Comparison of ENCODE assay signal across 8 mouse cellular contexts in the genomic region with DNA sequence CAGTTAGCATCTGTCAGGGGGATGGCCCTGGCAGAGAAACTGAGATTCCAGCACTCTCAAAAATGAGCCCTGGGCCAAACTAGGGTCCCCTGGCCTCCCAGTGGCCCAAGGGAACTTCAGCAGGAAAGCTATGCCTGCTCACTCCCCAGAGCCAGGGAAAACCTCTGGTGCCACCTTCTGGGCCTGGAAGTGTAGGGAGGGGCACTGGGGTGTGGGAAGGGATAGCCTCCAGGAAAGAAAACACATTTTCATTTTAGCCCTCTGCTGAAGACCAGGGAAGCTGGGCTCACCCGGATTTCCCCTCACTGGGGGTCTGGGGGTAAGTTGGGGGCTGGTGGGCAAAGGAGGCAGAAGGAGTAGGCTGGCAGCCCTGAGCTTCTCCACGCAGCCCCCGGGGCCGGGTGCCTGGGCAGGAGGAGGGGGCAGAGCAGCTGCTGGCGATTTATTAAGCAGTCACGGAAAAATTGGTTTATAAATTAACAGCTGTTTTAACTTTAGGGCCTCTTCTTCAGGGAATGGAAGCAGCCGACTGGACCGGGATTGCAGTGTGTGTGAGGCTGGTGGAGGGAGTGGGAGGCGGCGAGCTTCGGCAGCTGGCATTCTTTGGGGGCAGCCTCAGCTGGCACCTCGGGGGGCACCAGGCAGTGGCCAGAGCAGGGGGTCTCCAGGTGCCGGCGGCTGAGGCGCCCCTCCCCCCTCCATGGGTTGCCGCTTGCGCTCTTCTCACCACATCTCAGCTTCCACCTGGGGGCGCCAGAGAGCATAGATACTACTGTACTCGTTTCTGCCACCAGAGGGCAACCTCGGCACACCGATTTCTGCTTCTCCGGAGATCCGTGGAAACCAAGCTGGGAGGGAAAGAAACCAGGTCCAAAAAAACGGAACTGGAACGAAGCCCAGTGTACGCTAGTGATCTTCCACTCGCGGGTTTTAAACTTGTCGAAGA. TPM values are rescaled to one million over a fixed set of nuclear protein-coding genes. Genes with fewer than 3 reads are reported as not detected.
DNase-seq lines count a peak whose midpoint lies in the region; ATAC-seq and TF ChIP-seq lines count a peak whose summit lies in the region.

No protein-coding gene starts in this region.

- peaks cover 3% of the 10 kb centered on the region; the same call in 1 of the 2 replicates for H3K4me1 ChIP-seq in cortical plate, adult 2 months (ENCODE audit: control insufficient read depth, insufficient read depth, low read length)

- peak; percentile 89 for DNase-seq in ZHBTc4 (ENCODE audit: low read depth, low spot score)
- peak; percentile 96 for DNase-seq in gastrocnemius, postnatal 10 days
- peak; percentile 94 for DNase-seq in induced T-regulatory cell, adult 2 months (ENCODE audit: low read depth)
- DNase-seq in left cerebral cortex, adult 9 months (ENCODE audit: low spot score in 2 of 2) = peak; percentile 78 to 99
- peak; percentile 94 to 96 for DNase-seq in right cerebral cortex, postnatal 10 days (ENCODE audit: low spot score in 2 of 2)
- DNase-seq in urinary bladder, postnatal 25 days (ENCODE audit: low spot score) = peak; percentile 95

- TF ChIP-seq POLR2A in cortical plate, adult 2 months (IDR thresholded peaks at IDR 0.05; ENCODE audit: extremely low read depth, insufficient read depth, low read length) = no peak

- peak; percentile 94 for ATAC-seq in megakaryocyte progenitor cell, adult 5-6 weeks (replicated peaks; ENCODE audit: poor library complexity)

- H3K27ac ChIP-seq in cortical plate, adult 2 months (ENCODE audit: insufficient read depth, low read length) = no peak overlapping the region

- peak overlapping the region; percentile 15 for H3K4me3 ChIP-seq in cortical plate, adult 2 months (ENCODE audit: insufficient read depth, low read length)

- peak; percentile 100 for TF ChIP-seq CTCF in cortical plate, adult 2 months (IDR thresholded peaks at IDR 0.05; ENCODE audit: extremely low read depth, insufficient read depth, low read length)

RNA-seq across cellular contexts. Expression of gene Ppp1r1b, which starts 5.9 kb away (rescaled TPM):
- polyA plus RNA-seq in cortical plate, adult 2 months (2012; rRNA removed) = 127 and 322 TPM in 2 replicates
- total RNA-seq in gastrocnemius, postnatal 10 days (2021) = under 1 TPM; 0.35 to 0.70 TPM
- total RNA-seq in megakaryocyte progenitor cell, adult 5-6 weeks (2015) = not detected in 2 replicates
- not detected in 2 replicates for total RNA-seq in megakaryocyte progenitor cell, adult 5-6 weeks (2017)

RNA-seq across cellular contexts. Expression of gene Neurod2, which starts 12.8 kb away (rescaled TPM):
- 45.0 and 57.2 TPM in 2 replicates for polyA plus RNA-seq in cortical plate, adult 2 months (2012; rRNA removed)
- total RNA-seq in gastrocnemius, postnatal 10 days (2021) = not detected
- total RNA-seq in megakaryocyte progenitor cell, adult 5-6 weeks (2015) = not detected in 2 replicates
- total RNA-seq in megakaryocyte progenitor cell, adult 5-6 weeks (2017) = not detected in 2 replicates

RNA-seq across cellular contexts. Expression of gene Stard3, which starts 15.9 kb away (rescaled TPM):
- polyA plus RNA-seq in cortical plate, adult 2 months (2012; rRNA removed) = 63.2 and 70.8 TPM in 2 replicates
- 10 to 100 TPM; 11.4 to 12.1 TPM for total RNA-seq in gastrocnemius, postnatal 10 days (2021)
- 11.1 and 12.0 TPM in 2 replicates for total RNA-seq in megakaryocyte progenitor cell, adult 5-6 weeks (2015)
- total RNA-seq in megakaryocyte progenitor cell, adult 5-6 weeks (2017) = 17.8 and 23.1 TPM in 2 replicates

RNA-seq across cellular contexts. Expression of gene Tcap, which starts 41.3 kb away (rescaled TPM):
- polyA plus RNA-seq in cortical plate, adult 2 months (2012; rRNA removed) = 13.6 and 17.7 TPM in 2 replicates
- total RNA-seq in gastrocnemius, postnatal 10 days (2021) = 100 to 1,000 TPM; 585 to 712 TPM
- total RNA-seq in megakaryocyte progenitor cell, adult 5-6 weeks (2015) = not detected in 2 replicates
- total RNA-seq in megakaryocyte progenitor cell, adult 5-6 weeks (2017) = not detected in 2 replicates

RNA-seq across cellular contexts. Expression of gene Pnmt, which starts 44.0 kb away (rescaled TPM):
- 0.13 and 0.40 TPM in 2 replicates for polyA plus RNA-seq in cortical plate, adult 2 months (2012; rRNA removed)
- under 1 TPM; 0.28 to 0.77 TPM for total RNA-seq in gastrocnemius, postnatal 10 days (2021)
- total RNA-seq in megakaryocyte progenitor cell, adult 5-6 weeks (2015) = not detected in 2 replicates
- total RNA-seq in megakaryocyte progenitor cell, adult 5-6 weeks (2017) = not detected in 2 replicates
